Mouse (Mus musculus): ENCODE measurements at regions not wholly inside any gene's neighbourhood (a gene's known extent, or its start where the extent isn't known, plus 50 kb on each side); places are given as distances from the start of the nearest gene placed in this dataset.

DNA sequence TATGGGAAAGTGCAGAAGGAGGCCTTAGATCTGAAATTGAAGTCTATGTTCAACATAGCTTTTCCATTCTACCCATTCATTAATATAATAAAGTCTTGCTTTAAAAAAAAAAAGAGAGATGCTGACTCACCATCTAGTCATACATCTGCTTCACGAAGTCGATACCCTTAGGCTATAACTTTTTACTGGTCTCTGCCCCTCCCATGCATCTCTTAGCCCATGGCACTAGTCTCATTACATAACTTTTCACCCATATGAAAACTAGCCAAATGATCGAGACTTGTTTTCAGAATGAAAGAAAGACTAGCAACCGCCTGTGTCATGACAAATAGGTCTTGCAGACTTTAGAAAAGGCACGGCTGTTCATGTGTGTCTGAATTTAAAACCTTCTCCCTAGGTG lies 116.6 kb upstream of the Gdnf start:
- no peak for DNase-seq (ENCODE audit: low spot score)

DNA sequence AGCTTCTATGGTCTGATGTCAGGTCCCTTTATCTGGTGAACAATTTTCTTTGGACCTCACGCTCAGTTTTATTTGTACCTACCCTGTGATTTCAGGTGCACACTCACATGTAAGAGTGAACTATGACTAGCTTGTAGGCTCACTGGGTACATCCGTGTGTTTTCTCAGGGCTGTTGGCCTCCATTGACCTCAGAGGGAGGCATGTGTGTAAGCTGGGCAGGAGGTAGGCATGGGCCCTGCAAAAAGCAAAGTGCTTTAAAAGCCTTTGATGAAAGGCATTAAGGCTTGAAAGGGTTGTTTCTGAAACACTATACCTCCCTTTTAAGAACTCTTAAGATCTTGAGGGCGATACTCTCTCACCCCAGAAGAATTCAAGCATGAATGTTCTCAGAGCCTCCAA lies 112.9 kb upstream of the Gdnf start:
- no peak for DNase-seq (ENCODE audit: low spot score)

DNA sequence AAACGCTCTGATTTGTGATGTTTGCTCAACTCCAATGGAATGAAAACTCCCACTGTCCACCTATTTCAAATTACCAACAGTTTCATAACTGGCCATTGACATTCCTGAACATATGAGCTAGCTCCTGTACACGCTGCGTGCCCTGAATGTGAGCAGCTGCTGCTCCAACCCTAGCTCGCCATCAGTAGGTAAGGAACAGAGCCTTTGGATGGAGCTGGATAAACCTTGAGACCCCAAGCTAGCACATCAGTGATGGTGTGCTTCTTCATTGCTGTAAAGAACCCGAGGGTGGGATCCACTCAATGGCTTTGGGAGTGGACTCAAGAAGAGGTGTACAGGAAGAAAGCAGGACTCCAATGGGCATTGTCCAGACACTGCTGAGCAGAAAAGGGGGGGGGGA lies 101.8 kb upstream of the Gdnf start:
- no peak for DNase-seq (ENCODE audit: low spot score)

DNA sequence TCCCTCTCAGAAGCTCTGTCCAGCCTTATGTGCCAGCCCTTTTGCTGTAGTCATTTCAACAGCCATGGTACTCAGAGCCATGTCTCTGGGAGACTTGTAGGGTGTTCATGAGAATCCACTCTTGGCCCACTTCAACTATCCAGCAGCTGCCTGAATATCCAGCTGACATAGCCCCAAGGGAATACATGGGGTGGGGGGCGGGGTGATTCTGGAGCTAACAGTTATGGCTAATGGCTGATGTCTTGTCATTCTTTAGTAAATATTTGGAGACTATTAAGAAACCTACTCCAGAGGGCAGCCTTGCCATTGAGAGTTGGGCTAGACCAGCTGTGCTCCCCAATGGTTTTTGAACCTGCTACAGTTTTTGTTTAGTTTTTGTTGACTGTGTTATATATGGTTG lies 96.0 kb upstream of the Gdnf start:
- DNase-seq (ENCODE audit: low spot score) = no peak

DNA sequence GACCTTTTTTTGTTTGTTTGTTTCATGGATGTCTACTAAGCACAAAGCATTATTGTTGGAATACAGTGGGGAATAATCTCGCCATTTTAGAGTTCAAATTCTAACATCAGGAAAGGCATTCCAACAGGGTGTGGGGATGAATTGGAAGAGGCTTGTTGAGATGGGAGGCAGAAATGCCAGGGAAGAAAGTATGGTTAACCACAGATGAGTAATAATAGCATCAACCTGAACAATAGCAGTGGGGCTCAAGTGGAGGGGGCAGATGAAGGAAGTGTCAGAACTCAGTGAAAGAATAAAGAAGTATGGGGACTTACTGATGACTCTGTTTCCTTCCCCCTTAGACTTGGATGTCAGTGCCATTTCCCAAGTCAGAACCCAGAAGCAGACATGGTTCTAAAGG lies 94.5 kb upstream of the Gdnf start:
- DNase-seq (ENCODE audit: low spot score) = no peak

DNA sequence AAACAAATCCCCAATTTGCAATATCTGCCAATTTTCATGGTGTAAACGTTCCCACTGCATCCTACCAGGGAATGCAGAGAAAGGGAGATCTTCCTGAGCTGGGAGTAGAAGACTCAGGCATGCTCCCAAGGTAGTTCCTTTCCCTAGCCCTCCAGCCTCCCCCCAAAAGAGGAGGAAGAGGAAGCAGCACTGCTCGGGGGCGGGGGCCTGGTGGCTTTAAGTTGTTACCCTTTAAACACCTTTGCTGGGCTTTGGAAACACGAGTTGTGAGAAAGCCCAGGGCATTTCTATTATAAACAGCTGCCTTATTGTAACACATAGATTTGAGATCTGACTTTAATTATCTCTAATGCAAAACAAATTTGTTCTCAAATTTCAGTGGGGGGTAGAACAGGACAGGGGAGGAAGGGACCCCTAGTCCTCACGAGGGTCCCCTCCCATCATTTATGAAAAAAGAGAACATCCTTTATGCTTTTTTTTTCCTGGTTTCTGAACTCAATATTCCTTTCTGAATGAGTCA lies 87.4 kb upstream of the Gdnf start:
- no peak for DNase-seq (ENCODE audit: low spot score)

DNA sequence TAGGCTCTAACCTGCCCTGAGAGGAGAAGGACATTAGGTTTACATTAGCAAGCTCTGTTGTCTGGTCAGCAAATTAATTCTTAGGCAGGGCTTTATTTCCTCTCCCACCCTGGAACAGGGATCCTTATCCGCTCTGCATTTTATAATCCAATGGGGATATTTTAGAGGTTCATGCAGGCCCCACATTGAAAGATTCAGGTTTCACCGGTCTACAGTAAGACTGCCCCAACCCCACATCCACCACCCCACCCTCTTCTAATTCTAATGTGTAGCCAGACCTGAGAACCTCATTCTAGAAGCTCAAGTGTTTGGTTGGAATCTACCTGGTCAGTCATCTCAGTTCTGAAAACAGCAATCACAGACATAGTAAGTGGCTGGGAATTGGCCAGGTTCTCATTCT lies 86.9 kb upstream of the Gdnf start:
- no peak for DNase-seq (ENCODE audit: low spot score)

DNA sequence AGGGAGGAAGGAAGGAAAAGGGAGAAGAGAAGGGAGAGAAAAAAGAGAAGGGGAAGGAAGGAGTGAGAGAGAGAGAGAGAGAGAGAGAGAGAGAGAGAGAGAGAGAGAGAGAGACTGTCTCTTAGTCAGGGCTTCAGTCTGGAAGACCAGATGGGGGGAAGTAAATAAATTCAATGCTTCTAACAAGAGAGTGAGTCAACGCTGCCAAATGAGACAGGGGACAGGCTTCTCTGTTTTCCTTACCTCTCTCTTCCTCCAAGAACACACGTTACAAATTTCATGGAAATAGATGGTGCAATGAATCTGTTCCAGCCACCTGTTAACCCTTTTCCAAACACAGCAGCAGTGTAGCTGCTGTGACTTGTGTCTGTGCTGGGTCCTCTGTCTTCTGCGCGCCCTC lies 85.1 kb upstream of the Gdnf start:
- DNase-seq (ENCODE audit: low spot score) = no peak

DNA sequence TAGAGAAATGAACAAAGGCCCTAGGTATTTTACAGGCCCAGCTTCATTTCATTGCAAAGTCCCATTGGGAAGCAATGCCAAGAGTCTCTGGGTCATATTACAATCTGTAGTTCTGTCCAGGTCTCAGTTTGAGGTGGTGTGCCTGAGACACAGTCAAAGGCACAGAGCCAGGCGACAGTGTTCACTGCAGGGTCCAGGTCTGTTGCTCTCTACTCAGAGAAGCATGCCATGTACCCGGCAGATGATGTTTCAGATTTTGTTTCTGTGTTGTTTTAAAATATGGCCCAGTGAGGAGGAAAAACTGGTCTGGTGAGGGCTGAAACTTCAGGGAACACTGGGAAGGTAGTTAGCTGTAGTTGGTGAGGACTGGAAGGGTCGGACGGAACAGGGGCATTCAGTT lies 63.1 kb upstream of the Gdnf start:
- DNase-seq (ENCODE audit: low spot score) = no peak

DNA sequence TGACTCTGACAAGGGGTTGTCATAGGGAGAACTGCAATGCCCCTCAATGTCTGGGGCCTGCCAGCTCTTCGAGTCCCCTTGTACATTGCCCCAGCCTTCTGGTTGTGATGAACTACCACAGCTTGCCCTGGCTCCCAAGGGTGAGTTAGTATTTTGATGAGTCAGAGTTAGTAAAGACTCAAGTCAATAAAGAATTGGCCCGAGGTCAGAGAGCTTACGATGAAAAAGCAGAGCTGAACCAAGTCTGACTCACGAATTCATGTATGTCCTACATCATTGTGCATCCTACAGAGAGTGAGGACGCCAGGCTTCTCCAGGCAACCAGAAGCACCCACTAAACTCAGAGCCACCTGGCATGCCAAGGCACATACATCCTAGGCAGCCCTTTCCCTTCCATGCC lies 60.2 kb upstream of the Gdnf start:
- DNase-seq (ENCODE audit: low spot score) = no peak
